Mouse (Mus musculus) embryo, embryonic 10.5 days (tissue): ENCODE measurements around the gene Gm20388.
"Not testable (repeated sequence)": the region's sequence is repeated elsewhere in the genome, so short reads cannot be mapped to it uniquely, and the experiment has no call there.

Experiments used
- DNase-seq: peaks from one replicate; pipeline ENCODE4 v3.0.0-alpha.2; 2015; ENCODE audit warnings: low spot score

Gm20388 gene

GRCm38 (mm10) chr8:120341124-120341523 is 430.5 kb downstream of the Gm20388 start:
- DNase-seq = no peak

- no peak for DNase-seq
These were observed 432.4 kb downstream of the Gm20388 start for GRCm38 (mm10) chr8:120342847-120343548.

GRCm38 (mm10) chr8:120343582-120343981 is 432.9 kb downstream of the Gm20388 start:
- DNase-seq = no peak

- no peak for DNase-seq
These were observed 433.5 kb downstream of the Gm20388 start for GRCm38 (mm10) chr8:120344166-120344565.

GRCm38 (mm10) chr8:120344583-120344982 is 433.9 kb downstream of the Gm20388 start:
- no peak for DNase-seq

- DNase-seq = no peak
These were observed 437.2 kb downstream of the Gm20388 start for GRCm38 (mm10) chr8:120347734-120348341.

GRCm38 (mm10) chr8:120348922-120349321 is 438.3 kb downstream of the Gm20388 start:
- no peak for DNase-seq

GRCm38 (mm10) chr8:120351332-120352071 is 440.9 kb downstream of the Gm20388 start:
- no peak for DNase-seq

- DNase-seq = no peak
These were observed 441.5 kb downstream of the Gm20388 start for GRCm38 (mm10) chr8:120352096-120352495.

- DNase-seq = no peak
These were observed 445.4 kb downstream of the Gm20388 start for GRCm38 (mm10) chr8:120356067-120356466.

- no peak for DNase-seq
These were observed 446.9 kb downstream of the Gm20388 start for GRCm38 (mm10) chr8:120357504-120357903.

GRCm38 (mm10) chr8:120361301-120361700 is 450.7 kb downstream of the Gm20388 start:
- DNase-seq = no peak

- no peak for DNase-seq
These were observed 453.0 kb downstream of the Gm20388 start for GRCm38 (mm10) chr8:120363552-120364071.

- DNase-seq = no peak
These were observed 453.6 kb downstream of the Gm20388 start for GRCm38 (mm10) chr8:120364093-120364725.

GRCm38 (mm10) chr8:120366840-120367239 is 456.2 kb downstream of the Gm20388 start:
- no peak for DNase-seq

GRCm38 (mm10) chr8:120368191-120368590 is 457.6 kb downstream of the Gm20388 start:
- not testable (repeated sequence) for DNase-seq

- DNase-seq = peak; percentile 70
These were observed 458.4 kb downstream of the Gm20388 start for GRCm38 (mm10) chr8:120368814-120369649.

GRCm38 (mm10) chr8:120369956-120370355 is 459.3 kb downstream of the Gm20388 start:
- DNase-seq = no peak

- no peak for DNase-seq
These were observed 459.8 kb downstream of the Gm20388 start for GRCm38 (mm10) chr8:120370461-120370860.

- DNase-seq = no peak
These were observed 460.5 kb downstream of the Gm20388 start for GRCm38 (mm10) chr8:120371146-120371545.

GRCm38 (mm10) chr8:120371725-120372457 is 461.2 kb downstream of the Gm20388 start:
- DNase-seq = no peak
